Mouse (Mus musculus) kidney, postnatal 14 days (tissue): Measurements from ENCODE around the gene Trpm8.

ENCODE experiments used
- DNase-seq: peaks from one replicate; pipeline ENCODE4 v3.0.0; 2022; ENCODE audit warnings: mixed read lengths

Trpm8 gene

DNA sequence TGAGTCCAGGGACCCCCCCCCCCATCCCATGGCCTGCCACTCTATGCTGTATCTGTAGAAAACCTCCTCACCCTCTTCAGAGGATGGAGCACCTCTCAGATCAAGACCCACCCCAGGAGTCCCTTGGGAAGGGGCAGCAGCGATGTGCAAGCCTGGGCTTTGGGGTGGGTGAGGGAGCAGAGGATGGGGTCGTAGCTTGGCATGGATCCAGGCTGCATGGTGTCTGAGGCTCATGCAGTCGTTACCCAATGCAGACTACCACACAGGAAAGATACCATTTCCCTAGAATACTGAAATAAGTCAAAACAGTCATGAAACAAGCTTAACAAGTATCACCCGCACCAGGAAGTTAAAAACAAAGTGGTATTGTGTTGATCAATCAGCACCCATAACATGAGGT is 28.8 kb upstream of the Trpm8 start:
- DNase-seq = no peak

DNA sequence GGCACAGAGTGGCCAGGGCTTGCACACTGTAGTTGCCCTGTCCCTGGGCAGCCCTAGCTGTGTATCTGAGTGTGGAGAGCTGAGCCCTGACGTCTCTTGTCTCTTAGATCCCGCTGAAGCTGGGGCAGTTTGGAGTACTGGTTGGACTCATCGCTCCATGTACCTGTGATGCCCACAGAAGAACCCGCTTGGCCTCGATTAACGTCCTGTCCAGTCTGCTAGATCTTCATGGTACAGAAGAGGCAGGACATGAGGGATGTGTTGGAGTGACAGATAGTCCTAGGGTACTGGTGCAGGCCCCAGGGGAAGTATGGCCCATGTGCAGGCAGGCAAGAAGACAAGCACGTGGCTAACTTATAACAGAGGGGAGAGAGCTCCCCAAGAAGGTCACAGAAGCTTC is 27.9 kb upstream of the Trpm8 start:
- DNase-seq = no peak

DNA sequence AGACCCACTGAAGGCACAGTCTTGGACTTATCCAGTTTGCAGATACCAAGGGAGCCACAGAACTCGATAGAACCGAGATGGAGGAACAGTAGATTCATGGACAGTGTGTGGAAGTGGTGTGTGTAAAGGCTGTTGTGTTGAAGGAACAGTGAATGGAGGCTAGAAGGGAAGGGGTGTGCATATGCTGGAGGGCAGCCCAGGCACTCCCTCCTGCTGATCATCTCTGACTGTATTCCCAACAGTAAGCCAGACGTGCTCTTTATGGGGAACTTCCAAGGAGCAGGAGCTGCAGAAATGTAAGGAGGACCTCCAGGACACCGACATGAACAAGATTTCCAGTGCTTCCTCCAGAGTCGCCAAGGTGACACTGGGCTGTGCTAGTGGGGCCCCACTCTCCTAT is 27.4 kb upstream of the Trpm8 start:
- DNase-seq = no peak

DNA sequence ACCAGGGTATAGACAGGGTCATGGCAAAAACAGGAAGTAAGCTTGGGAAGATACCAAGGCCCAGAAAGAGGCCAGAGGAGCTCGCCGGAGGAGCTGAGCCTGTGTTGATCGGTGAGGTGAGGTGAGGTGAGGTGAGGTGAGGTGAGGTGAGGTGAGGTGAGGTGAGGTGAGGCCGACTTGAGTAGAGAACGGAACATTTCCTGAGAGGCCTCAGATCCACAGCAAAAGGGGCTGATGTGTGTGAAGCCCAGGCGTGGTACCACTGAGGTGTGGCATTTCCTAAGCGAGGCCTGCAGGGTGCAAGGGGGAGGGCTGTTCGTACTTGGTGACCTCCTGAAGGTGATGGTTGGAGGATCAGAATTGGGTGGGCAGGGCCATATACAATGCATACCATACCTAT is 24.4 kb upstream of the Trpm8 start:
- no peak for DNase-seq

DNA sequence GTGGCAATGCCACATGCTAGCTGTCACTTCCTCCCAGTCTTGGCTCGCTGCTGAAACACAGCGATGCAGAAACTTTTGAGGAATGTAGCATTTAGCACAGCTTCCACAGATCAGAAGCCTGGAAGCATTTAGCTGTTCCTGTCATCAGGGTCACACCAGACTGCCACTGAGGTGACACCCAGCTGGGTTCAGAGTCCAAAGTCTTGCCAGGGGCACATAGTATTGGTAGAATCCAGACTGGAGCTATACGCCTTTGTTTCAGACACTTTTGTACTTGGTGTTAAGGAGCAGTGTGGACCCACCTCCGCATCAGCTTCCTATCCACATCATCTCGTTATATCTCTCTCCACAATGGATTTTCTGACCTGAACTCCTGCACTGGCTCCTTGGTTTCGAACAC is 23.9 kb upstream of the Trpm8 start:
- no peak for DNase-seq

DNA sequence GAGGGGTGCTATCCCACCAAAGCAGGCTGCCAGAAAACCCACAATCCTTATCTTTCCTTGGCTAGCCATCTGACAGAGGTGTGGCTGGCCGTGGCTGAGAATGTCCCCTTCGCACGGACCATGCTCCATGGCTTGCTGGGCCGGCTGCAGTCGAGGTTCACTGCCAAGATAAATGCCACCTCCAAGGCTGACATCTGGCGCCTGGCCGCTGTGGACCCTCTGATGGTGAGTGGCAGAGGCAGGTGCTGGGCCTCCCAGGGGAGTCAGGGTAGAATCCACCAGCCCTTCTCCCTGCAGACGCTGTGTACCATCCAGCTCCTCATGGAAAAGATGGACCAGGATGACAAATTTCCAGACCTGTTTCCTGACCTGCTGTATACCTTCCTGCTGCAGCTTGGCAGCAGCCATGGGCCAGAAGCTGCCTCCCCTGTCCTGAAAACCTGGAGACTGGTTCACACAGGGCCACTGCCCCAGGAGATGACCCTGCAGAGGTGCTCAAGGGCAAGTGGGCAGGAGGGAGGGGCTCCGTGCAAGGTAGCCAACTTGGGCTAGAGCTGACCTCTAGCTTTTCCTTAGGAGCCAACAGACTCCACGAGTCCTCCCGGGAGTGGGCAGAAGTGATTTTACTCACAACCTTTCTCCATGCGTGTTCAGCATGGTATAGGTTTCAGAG is 22.5 kb upstream of the Trpm8 start:
- no peak for DNase-seq

DNA sequence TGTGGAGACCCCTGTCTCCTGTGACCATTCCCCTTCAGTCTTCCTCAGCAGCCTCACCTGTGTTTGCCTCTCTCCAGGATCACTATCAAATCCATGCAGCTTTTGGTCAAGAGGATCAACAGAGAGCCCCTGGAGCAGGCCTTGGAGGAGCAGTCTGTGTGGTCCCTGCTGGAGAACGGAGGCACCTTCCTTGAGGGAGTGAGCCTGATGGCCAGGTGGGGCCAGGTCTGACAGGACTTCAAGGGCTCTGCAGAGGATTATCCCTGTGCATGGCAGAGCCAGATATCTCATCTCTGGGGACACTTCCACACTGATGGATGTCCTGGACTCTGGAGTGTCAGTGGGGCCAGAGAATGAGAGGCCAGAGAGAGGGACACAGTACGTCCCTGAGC is 22.0 kb upstream of the Trpm8 start:
- DNase-seq = no peak

DNA sequence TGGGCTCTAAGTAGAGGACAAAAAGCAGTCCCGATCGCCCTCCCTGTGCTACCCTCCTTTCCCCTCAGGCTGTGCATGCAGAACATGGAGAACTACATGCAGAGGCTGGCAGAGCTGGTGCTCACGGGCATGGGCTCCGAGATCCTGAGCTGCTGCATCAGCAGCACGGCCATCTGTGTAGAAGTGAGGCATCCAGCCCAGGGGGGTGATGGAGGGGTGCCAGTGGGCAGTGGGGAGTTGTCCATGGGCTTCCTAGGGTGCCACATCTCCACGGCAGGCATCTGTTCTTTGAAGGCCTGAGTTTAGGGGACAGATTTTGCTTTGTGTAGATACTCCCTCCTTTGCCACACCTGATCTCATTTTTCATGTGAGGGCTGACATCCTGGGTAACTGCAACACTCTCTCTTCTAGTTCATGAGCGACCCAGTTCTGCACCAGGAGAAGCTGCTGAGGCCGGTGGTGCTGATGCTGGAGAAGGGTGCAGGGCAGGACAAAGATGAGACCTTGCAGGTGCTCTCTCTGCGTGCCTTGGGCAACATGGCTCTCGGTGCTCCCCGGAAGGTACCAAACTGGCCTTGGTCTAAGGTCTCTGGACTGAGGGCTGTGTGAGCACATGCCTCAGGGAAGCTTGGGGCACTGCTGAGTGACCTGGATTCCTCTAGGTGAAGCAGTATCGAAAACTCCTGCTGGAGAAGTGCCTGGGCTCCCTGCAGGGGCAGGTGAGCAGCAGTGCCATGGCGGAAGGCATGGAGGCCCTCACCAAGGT is 21.3 kb upstream of the Trpm8 start:
- no peak for DNase-seq

DNA sequence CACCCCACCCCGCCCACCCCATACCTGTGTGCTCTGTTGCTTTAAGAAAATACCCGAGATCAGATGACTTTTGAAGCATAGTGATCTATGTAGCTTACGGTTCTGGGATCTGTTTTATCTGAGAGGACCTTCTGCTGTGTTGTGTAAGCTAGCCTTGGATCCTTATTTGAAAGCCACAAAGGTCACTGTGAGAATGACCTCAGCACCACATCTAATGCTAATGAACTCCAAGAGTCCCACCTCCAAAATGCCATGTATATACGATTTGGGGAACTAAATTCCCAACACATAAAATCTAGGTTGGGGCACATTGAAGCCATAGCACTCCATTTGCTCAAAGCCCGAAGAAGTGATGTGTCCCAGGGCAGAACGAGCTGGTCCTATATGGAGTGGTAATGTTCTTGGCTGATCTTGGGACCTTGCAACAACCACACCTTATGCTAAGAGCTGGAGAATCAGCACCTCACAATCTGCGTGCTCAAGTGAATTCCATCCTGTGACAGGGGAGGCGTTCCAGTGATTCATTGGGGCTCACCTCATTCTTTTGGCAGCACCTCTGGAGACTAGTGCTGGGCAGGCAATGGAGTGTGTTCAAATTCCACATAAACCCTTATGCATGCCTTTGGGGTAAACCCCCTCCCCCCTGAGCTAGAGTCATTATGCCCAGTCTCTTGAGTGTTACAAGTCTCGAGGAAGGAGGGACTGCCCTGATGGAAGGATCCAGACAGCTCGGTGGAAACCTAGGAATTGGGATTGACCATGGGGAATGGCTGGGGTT is 20.4 kb upstream of the Trpm8 start:
- DNase-seq = no peak

DNA sequence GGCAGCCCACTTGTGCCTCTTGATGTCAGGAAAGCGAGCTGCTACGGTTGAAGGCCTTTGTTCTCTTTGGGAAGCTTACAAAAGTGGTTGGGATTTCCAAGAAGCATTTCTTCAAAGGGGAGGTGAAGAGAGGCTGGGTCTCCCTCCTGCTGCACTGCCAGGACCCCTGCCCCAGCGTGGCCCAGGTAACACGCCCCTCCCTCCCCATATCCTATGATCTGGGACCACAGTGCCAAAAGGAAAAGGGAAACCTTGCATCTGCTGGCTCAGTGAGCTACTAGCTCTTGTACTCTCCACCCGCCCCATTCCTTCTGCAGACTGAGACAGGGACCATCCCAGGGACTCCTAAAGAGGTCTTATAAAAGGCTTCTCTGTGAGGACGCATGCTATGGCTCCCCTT is 19.8 kb upstream of the Trpm8 start:
- no peak for DNase-seq

DNA sequence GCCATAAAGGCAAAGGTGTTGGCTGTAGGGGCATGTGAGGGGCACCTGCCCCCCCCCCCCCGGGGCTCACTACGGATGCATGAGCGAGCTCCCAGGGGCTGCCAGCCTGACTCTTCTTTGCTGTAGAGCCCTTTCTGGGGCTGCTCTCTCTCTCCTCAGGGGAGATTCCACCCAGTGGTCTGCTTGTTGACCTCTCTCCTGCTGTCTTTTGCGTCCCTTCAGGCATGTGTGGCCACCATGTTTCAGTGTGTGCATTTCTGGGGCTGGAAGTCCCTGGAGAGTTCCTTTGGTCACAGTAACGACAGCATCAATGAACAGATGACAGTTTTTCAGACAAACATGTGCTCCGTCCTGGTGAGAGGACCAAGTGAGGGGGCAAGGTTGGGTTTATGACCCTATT is 19.1 kb upstream of the Trpm8 start:
- no peak for DNase-seq

DNA sequence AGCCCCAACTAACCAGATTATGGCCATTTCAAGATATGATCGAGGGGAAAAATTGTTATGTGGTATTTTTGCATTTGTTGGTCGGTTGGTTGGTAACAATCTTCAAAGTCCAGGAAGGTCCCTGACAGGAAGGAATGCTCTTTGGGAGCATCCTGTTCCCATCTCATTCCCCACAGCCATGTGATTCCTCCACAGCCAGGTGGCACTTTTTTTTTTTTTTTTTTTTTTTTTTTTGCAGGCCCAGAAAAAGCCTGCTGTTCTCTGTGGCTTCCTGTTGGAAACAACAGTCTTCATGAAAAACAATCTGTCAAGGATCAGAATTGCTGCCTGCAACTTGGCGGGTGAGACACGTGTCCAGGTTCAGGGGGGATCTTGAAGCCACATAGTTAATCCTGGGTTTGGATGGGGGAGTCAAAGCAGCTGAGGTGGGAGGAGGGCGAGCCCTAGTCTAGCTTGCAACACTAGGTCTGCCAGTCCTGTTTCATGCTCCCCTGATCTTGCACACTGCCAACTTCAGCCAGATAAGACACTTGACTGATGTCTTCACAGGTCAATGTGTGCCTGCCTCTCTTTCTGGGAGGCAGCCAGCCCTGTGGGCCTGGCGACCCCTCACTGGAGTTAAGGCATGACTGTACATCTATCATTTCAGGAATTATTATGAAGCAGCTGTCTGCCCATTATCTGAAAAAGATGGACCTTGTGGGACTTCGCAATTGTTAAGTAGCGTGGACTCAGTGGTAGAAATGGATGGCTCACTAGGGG is 18.4 kb upstream of the Trpm8 start:
- DNase-seq = peak; percentile 64

DNA sequence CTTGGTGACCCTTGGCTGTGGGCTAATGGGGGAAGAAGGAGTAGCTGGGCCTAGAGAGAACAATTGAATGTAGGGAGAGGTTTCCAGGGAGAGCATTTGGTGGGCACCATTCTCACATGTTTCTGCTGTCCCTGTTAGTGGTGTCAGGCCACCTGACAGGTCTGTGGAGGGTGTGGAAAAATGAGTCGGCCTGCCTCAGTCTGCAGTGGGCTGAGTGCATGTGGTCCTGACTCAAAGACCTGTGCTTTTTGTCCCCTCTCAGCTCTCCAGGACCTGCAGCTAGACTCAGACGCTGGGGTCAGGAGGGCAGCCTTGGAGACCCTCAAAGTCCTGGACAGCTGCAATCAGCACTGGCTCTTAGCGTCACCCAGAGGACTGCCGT is 17.8 kb upstream of the Trpm8 start:
- no peak for DNase-seq

DNA sequence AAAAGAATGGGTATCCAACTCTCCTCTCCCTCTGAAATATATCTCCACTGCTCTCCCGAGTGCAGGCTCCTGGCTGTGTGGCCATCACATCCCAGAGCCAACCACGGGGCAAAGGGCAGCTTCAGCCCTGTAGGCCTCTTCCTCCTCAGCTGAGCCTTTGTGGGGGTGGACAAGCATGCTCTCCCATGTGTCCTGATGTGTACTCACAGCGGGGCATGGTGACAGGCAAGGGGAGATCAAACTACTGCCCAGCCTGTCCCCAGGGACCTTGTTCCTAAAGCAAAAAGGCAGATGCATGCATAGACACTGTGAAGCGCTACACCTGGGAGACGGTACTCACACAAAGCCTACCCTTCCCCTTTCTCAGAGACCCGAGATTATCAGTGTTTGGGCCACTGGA is 17.3 kb upstream of the Trpm8 start:
- DNase-seq = peak; percentile 82

DNA sequence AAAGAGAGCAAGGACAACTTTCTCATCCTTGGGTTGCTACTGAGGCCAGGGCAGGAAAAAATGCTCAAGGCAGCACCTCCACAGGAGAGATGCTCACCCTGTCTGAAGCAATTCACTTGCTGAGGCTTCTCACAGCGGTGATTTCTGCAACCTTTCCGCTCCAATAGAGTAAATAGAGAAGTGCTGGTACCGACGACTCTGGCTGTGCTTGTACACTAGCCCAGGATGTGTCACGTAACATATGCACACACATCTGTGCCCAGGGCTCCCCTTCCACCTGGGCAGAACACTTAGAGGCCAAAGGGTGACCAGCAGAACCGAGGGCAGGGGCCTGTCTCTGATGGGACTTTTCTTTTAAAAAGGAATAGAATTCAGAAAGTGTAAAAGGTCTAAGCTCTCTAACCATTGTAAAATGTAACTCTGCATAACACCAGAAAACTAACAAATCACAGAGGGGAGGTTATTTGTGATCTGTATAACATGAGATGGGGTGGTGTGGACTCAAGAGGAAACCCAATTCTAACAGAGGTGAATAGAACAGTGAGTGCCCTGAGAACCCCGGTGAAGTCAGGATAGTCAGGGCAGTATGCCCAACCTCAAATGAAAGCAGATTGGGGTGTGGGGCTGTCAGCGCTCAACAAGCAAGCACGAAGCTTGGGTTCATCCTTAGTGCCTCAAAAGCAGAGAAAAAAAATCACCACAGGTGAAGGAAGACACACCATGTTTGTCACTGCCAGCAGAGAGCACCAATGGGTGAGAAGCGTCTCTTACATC is 16.7 kb upstream of the Trpm8 start:
- DNase-seq = no peak

DNA sequence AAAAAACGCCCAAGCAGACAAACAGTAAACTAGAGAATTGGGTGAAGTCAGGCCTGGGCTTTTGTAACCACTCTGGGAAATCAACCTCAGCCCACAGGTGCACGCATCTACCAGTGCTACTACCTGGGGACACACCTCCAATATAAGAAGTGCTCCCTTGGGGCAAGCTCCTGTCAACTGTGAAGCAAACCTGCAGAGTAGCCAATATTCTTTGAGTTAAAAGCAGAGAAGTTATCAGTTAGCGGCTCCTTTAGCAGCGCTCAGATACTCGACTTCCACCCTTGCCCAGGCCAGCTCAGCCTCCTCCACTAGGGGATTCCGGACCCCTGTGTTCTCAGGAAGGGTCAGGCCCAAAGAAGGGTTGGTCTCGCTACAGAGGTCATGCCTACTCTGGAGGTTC is 15.8 kb upstream of the Trpm8 start:
- no peak for DNase-seq

DNA sequence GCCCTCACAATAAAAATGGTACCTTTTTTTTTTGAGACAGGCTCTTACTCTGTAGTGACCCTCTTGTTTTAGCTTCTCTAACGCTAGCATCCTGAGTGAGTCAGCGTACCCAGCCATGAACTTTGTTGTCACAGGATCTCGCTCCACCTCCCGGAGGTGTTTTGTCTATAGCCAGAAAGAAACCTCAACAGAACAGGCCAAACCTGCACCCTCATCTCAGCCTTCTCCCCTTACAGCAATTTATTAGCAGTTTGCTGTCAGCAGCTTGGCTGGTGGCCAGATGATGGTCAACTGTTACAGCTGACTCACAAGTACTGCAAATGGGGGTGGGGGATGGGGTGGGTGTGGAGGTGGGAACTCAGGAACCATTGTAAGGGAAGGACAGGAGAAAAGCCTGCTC is 15.2 kb upstream of the Trpm8 start:
- DNase-seq = peak; percentile 82

DNA sequence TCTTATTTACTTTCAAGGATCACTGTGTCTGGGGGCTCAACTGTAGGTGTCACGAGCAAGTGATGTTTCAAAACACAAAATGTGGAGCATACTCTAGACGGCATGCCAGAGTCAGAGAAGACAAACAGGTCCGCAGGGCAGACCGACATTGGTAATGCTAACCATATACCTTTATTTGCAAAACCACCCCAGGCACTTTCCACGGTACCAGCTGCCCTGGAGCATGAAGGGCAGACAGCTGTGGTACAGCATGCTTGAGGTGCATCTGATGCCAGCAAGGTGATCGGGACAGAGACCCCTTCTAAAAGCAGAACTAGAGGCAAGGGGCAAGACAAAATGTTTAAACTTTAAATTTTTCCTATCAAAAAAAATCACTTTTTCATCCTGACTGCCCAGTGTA is 14.5 kb upstream of the Trpm8 start:
- no peak for DNase-seq

DNA sequence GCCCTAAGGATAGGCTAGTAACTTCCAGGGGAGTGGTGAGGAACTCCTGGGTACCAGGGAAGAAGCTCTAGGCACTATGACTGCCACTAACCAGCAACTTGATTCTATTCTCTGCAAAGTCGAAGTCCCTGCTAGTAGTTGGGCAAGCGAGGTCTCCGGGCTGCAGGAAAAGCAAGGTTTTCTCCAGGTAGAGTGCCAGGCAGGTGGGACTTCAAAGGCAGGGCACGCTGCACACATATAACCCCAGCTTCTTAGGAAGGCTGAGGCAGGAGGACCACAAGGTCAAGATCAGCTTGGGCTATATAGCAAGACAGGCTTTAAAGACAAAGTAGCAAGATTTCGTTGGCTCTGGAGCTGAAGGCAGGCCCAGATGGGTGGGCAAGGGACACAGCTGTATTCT is 13.7 kb upstream of the Trpm8 start:
- DNase-seq = no peak

DNA sequence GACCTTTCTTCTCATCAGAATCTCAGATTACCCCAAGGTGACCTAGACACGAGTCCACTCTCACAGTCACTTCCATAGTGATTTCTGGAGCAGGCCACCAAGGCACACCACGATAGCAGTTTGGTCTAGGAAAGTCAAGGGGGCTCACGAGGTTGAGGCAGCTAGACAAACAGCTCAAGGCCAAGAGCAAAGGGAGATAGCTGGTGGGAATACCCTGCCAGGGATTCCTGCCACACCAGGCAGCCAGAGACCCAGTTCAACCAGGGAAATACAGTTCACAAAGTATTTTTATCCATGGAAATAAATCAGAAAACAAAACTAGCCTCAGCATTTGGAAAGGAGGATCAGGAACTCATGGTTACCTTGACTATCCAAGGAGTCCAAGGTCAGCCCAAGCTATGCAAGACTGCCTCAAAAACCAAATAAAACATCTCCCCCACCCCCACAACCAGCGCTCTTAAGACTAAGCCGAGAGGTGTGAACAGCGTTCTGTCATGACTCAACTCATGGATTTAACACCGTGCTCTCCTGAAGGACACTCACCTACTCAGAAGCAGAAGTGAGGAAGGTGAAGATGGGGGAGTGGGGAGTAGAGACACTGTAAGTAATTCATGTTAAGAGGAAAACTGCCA is 13.1 kb upstream of the Trpm8 start:
- no peak for DNase-seq

DNA sequence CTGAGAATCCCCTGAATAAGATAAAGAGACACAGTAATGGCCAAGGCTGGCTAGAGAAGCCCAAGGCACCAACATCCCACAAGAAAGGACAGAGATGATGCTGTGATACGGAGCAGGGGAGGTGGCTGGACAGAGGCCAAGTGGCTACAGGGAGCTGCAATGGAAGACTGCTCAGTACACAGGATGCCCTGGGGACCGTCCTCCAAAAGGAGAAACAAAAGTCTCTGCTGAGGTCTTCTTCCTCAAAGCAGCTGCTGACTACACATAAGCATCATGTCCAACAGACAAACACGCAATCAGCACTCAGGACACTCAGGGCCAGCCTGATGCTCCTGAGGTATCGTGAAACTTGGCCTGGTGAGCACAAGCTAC is 12.6 kb upstream of the Trpm8 start:
- no peak for DNase-seq

DNA sequence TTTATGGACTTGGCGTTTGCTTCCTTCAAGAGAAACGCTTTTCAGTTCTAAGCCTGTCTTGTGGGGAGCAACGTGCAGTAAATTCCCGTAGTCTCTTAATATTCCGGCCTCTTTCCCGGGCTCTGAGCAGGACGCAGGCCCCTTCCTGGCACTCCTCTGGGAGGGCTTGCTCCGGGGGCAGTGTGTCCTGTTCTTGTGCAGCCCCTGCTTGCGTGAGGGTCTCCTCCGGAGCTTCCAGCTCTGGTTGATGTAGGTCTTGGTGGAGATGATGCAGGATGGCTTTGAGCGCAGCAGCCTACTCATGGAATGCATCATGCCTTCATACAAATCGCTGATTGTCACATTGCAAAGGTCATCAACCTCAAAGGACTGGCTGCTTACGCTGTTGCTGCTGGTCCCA is 11.3 kb upstream of the Trpm8 start:
- no peak for DNase-seq
